Mouse (Mus musculus) right cerebral cortex, postnatal 14 days (tissue): ENCODE results near the gene Usp43.

Experiments used
- DNase-seq: peaks from one replicate; pipeline ENCODE4 v3.0.0; 2022

Gene Usp43

GRCm38 (mm10) chr11:67921827-67922754 is at the start of gene Usp43:
Gene Usp43 (minus strand): TSS chr11:67922153.
- peak; percentile 26 for DNase-seq

- DNase-seq, result no peak
Observed at GRCm38 (mm10) chr11:67967831-67968230, 45.9 kb upstream of the Usp43 start.

- DNase-seq, result peak; percentile 97
Observed at GRCm38 (mm10) chr11:67965905-67966878, 44.2 kb upstream of the Usp43 start, which contains the start of gene Stx8. Gene Stx8 (plus strand): TSS chr11:67966193.

GRCm38 (mm10) chr11:67965242-67965883 is 43.4 kb upstream of the Usp43 start, which contains the start of gene Cfap52:
Gene Cfap52 (minus strand): TSS chr11:67965651.
- peak; percentile 85 for DNase-seq

DNA sequence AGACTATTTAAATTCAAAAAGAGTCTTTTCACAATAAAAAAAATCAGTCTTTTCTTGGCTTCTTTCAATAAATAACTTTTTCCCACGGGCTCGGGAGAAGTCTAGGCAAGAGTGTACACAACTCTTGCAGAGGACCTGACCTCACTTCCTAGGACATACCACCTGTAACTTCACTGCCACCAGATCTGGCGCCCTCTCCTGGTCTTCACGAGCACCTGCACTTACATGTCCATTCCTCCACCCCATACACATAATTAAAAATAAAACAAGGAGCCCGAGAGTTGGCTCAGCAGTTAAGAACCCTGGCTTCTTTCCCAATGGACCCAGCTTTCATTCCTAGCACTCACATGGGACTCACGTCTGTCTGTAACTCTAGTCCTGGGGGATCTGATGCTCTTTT is 42.2 kb upstream of the Usp43 start:
- DNase-seq, result no peak

- DNase-seq, result no peak
Observed at GRCm38 (mm10) chr11:67954413-67954812, 32.5 kb upstream of the Usp43 start.

- no peak for DNase-seq
Observed at GRCm38 (mm10) chr11:67953604-67954003, 31.7 kb upstream of the Usp43 start.

DNA sequence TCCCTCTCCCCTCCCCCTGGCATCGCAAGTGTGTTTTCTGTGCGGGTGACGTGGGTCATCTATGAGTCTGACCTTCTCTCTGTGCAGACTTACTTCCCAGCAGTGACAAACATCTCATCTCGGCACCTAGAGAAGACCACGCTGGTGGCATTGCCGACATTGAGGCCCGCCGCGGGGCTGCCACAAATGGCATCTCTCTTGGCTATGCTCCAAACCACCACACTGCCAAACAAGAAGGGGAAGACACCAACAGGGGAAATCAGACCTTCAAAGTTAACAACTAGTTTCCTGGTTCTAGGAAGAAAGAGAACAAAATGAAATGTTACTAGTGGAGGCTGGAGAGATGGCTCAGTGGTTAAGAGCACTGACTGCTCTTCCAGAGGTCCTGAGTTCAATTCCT is 27.5 kb upstream of the Usp43 start:
- DNase-seq, result no peak

GRCm38 (mm10) chr11:67948229-67948628 is 26.3 kb upstream of the Usp43 start:
- DNase-seq, result no peak

- DNase-seq, result no peak
Observed at GRCm38 (mm10) chr11:67932156-67932555, 10.2 kb upstream of the Usp43 start.

GRCm38 (mm10) chr11:67926348-67927055 is 4.5 kb upstream of the Usp43 start:
- DNase-seq, result no peak

DNA sequence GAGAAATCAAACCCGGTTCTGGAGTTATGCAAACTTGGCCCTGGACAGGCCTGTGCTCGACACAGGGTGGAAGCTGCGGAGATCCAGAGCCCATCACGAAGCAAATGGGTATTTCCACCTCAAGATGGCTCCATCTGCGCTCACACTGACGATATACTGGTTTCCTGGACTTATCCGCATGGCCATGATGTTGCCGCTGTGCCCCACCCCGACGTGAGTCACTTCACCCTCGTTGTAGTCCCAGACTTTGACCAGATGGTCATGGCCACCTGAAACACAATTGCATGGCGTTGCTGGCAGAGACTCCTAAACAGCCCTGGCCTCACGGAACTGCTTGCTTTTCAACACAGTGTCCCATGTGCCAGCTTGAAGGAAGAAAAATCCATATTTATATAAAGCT is 3.0 kb upstream of the Usp43 start:
- DNase-seq, result peak; percentile 17

GRCm38 (mm10) chr11:67923720-67924119 is 1.8 kb upstream of the Usp43 start:
- DNase-seq, result no peak

- DNase-seq, result peak; percentile 67
Observed at GRCm38 (mm10) chr11:67922755-67923125, 787 bp upstream of the Usp43 start.

GRCm38 (mm10) chr11:67921091-67921826 is 694 bp downstream of the Usp43 start:
- peak; percentile 27 for DNase-seq

DNA sequence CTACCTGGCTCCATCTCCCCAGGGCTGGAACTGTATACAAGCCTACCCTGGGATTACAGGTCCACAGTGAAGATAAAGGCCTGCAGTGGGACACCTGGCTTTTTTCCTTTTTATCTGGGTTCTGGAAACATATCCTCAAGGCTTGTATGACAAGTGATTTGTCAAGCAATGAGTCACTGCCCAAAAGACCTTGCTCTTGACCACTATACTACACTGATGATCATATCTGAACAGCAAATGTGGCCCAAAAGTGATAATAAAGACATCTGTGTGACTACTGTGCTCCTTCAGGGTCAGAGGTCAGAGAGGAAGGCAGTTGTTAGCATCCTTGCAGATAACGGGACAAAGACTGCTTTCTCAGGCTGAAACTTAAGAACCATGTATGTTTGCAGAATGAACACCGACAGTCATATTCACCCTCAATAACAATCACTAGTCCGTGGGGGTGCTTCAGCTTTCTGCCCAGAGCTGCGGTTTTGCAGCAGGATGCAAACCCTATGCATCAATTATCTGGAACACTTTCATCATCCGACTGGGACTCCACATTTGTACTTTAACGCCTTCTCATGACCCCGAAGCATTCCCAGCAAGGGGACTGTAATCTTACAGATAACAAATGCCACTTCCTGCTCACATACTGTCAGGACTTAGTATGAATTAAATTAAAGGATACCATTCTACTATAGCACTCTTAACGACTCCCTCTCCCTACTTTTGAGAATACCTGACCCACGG is 1.6 kb downstream of the Usp43 start:
- DNase-seq, result no peak

DNA sequence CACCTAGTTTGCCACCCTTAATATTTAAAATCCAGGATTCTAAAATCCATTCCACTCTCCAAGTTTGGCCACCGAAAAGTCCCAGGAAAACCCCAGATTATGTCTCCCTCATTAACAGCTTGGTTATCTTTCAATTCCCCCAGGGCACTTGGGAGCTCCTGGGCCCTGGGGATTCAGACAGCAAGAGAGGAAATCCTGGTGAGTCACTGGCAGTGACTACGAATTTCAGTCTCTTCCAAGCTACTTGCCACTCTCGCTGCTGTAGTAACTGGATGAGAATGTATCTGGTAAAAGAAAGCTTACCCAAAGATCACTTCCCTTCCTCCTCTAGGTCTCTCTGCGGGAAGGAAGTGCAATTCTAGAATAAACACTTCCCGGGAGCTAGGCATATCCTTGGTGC is 2.4 kb downstream of the Usp43 start:
- no peak for DNase-seq

DNA sequence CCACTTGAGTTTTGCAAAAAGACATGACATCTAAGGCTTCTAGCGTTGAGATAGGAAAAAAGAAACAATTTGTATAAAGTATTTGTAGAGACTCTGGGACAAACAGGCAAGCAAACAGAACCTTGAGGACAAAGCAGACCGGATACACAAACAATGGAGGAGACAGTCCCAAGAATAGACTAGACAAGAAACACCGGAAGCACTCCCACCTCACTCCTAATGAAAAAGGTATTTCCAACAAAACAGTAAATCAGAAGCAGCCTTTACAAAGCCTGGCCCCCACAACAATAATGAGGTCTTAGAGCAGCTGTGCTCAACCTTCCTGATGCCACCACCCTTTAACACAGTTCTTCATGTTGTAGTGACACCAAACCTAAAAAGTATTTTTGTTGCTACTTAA is 4.8 kb downstream of the Usp43 start:
- DNase-seq, result no peak

DNA sequence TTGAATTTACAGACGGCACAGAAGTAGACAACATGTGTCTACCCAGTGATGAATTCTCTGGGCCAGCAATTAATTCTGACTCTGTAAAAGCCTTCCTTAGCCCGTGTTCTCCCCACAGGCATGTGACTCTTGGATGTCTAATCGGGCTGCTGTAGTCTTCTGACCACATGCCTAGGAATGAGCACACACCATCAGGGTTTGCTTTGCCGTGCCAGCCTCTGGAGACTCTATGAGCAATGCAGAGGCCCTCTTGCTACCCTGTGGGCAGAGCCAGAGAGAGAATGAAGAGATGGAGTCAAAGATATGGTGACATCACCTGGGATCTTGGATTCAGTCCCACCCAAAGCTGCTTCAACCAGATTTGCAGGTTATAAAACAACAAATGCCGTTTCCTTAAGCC is 10.9 kb downstream of the Usp43 start:
- DNase-seq, result no peak

GRCm38 (mm10) chr11:67903756-67904155 is 18.2 kb downstream of the Usp43 start:
- no peak for DNase-seq

- peak; percentile 40 for DNase-seq
Observed at GRCm38 (mm10) chr11:67897064-67897560, 24.8 kb downstream of the Usp43 start.
